Mouse (Mus musculus) liver, adult 2 months (tissue): ENCODE data around the gene Plce1.

ENCODE experiments used
- CTCF ChIP-seq: fragments of 200-500 bp; IDR thresholded peaks from 2 replicates; pipeline ENCODE4 v1.5.1; 2011; ENCODE audit warnings: low read depth, low read length, control low read depth
- POLR2A ChIP-seq: fragments of 200-500 bp; IDR thresholded peaks from 2 replicates; pipeline ENCODE4 v1.6.1; 2011; ENCODE audit warnings: low read length, control low read depth; ENCODE audit not compliant: insufficient read depth; ENCODE audit errors: extremely low read depth

DNA sequence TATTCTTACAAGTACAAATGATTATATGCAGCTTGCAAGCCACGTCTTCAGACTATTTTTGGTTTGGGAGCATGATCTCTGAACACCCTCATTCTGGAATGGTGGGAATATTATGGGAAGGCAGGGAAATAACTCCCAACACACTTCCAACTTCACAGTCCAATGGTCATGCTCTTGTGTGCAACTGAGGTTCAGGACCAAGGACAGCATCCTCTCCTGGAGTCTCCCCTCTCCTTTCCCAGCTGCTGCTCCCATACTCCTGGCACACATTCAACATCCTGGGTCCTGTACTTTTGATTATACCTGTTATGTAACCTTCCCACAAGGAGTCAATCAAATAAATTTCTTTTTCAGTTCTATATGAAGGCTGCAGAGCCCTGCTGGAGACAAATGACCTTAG is 77.9 kb downstream of the Plce1 start:
- TF ChIP-seq POLR2A, result no peak
- no peak for TF ChIP-seq CTCF
